Mouse (Mus musculus) 416B (cell line): ENCODE measurements around the gene Ak8.

Experiments used
- DNase-seq: peaks from one replicate; pipeline ENCODE4 v3.0.0; 2011; ENCODE audit warnings: low read depth

The Ak8 gene

DNA sequence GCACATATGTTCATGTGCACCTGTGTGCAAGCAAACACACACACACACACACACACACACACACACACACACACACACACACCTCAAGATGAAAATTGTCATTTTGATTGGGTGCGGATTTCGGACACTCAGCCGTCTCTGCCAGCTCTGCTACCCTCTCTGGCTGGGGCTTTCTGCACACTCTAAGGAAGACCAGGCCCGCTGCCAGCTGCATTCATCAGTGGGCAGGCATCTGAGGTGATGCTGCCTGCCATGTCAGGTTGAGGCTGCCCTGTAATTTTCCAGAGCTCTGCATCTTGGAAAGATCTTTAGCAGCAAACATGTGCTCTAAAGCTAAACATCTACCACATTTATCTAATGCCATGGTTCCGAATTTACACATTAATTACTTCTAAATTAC, 37.1 kb downstream of the Ak8 start:
- no peak for DNase-seq

DNA sequence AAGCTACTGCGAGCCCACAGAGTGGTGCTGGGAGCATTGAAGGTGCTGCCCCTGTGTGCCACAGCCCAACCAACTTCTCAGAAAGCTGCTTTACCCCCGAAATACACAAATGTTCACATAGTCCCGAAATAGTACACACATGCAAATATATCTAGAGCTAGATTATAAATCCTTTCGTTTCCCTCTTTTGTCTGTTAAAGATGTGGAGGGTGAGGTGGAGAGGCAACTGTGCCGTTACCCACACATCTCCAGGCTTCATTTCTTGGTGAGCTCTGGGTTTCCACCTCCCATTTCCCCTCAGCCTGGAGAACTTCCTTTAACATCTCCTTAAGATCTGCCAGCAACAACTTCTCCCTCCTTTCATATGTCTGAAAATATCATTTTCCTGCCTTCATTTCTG, 40.2 kb downstream of the Ak8 start:
- DNase-seq, result no peak

DNA sequence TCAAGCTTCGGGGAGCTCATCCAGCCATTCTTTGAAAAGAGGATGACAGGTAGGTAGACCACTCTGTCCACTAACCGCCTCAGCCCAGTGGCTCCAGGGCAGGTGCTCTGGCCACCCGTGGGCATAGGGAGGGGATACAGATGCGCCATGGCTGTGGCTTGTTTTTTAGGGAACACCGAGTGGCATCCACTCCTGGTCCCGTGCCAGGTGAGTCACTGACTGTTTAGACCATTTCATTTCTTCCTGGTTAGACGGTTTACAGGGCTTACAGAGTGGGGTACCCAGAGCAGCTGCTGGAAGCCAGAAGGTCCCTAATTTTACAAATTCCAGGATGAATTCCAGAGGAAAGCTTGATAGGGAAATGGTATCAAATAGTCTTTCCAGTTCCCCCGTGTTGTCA, 42.7 kb downstream of the Ak8 start:
- no peak for DNase-seq

DNA sequence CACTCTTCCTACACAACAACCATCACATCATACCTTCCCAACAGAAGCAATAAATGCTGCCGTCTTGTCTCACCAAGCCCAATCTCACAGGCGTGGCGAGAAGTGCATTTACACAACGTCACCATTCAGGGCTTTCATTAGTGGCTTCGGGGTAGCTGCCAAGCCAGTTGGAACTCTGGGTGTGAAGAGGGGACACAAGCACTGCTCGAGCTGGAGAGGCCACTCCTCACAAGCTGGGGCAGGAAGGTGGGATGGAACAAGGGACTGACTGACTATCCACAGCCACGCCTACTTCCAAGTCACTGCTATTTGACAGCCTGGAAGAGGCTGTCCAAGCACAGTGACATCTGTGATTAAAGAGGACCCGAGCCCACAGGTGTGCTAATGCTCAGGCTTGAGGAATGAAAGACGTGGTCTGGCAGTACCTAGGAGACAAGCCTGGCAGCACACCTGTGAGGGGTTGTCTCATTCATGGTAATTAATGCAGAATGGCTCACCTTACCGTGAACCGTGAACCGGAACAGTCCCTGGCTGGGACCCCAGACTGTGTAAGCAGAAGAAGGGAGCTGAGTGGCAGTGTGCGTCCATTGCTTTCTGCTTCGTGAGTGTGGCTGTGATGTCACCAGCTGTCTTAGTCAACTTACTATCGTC, 46.8 kb downstream of the Ak8 start:
- no peak for DNase-seq

DNA sequence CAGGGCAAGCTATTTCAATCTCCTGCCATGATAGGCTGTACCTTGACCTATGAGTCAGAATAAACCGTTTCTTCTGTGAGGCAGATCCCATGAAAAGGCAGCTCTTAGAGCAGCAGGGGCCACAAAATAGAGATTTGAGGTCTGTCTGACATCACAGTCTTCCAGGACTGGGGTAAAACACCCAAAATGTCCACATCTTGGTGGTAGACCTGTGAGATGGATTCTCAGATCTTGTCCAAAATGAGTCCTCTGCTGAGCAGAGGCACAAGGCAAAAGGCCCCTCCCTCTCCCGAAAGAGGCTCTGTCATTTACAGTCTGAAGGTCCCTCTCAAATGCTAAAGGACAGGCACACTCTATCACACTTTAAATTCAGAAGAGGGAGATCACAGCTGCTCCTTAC, 47.7 kb downstream of the Ak8 start:
- DNase-seq, result no peak

DNA sequence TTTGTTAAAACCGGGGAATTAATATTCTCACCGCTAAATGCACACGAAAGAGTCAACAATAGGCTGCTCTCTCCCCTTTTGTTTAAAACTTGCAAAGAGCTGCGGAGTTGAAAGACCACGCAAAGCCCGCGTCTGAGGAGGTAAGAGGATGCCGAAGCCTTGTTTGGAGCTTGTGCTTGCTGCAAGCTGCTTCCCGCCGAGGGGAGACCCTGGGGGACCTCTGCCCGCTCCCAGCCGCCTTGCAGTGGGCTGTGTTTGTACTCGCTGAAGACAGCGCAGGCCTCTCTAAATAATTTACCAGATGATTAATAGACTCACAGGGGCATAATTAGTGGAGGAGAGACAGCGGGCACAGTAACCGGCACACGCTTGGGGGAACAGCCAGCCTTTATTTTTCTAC, 51.2 kb downstream of the Ak8 start:
- no peak for DNase-seq

DNA sequence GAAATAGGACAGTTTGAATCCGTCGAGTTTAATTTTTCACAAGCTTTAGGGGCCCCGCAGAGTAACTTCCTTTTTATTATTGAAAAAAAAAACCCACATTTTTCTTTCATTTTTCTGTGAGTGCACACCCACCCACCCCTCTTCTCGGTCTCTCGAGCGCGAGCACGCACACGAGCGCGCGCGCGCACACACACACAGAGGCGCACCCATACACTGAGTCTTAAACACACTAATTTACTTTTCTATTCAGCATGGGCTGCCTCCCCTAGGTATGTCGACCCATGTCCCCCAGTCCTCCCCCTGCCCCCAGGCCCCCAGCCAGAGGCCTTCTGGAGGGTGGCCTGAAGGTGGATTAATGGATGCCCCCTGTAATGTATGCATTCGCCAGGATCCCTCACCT, 51.7 kb downstream of the Ak8 start:
- no peak for DNase-seq

DNA sequence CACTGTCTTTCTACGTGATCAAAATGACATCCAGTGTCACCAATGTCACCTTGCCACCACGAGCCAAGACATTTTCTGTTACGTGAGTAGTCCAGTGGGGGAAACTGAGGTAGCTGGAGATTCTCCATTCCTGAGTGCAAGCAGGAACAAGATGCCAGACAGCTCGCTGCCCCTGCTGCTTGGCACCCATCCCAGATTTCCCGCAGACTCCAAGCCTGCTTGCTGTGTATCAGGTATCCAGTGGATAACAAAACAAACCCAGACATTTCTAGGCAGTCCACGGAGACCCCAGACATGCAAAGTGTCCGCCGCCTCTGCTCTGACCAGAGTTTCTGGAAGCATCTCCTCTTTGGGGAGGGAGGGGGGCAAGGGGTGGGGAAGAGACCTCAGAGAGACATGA, 52.4 kb downstream of the Ak8 start:
- DNase-seq, result no peak

DNA sequence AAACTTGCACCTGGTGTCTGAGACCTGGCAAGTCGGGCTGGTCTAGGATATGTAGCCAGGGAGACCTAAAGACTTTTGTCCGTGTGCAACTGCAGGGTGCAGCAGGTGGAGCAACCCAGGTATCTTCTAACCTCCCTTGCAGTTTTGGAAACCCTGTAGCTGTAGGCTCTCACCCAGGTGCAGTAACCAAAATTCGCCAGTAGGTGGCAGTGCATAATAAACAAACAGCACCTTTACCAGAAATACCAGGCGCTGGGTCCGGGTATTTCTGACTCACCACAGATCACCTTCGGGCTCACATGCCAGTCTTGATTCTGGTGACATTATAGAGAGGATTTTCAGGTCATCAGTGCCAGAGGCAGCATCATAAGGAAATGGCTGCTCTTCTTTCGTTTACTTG, 55.5 kb downstream of the Ak8 start:
- DNase-seq, result peak; percentile 84

DNA sequence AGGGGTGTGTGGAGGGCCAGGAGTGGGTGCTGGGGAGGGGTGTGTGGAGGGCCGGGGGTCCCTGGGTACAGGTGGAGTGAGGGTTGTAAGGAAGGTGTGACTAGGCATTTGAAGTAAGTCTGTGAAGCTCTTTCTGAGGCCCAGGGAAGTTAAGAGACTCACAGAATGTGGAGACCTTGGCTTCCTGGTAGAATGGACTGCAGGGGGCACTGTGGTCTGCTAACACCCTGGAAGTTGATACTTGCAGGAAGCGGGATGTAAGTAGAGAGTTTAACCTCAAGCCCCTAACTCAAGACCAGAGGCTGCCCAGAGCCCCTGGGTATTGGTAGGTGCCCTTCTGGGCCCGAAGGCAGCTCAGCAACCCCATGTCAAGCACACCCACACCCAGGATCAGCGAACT, 56.2 kb downstream of the Ak8 start:
- DNase-seq, result peak; percentile 81

DNA sequence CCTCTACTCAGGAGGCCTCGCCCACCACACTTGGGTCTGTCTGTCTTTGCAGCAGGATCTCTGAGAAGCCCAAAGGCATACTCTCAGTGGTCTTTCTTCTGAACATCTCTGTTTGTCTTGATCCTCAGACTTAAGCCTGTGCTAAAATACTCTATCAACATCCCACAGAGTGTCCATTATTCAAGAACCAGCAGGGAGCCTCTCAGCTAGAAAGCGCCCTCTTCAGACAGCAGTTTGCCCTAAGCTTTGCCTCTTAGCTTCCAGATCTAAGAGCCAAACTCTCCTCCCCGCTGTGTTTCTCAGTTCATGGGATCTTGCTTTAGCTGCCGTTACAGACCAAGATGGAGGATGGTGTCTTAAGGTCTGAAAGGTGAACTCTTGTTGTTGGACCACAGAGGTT, 59.5 kb downstream of the Ak8 start:
- no peak for DNase-seq

DNA sequence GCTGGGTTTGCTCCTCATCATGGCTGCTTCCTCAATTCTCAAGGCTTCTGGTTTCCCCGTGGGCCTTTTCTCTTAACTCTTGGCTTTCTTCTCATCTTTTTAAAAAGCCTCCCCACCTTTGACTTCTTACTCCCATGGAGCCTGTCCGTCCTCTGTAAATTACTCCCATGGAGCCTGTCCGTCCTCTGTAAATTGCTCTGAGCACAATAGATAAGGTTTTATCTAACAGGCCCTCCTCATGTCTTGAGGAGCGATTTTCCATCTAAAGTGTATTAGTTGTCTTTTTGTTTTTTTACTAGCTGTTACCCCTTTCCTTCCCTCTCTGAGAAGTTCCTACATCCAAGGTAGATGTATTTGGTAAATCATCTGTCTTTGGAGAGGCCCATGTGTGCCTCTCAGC, 66.6 kb downstream of the Ak8 start:
- no peak for DNase-seq

DNA sequence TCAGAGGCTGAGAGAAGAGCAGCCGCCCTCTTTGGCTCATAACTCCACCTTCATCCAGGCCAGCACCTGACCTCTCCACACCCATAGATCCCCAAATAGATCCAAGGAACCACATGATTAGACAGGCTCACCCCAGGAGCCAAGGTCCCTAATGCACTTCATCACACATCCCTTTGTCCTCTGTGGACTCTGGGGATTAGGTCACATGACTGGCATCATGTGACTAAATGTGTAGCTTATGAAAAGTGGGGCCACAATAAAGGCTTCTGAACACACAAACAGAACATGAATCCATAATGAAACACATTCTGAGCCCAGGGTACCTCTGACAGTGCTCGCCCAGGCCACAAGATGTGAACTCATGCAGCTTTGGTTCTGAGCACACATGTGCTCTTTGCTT, 67.1 kb downstream of the Ak8 start:
- no peak for DNase-seq

DNA sequence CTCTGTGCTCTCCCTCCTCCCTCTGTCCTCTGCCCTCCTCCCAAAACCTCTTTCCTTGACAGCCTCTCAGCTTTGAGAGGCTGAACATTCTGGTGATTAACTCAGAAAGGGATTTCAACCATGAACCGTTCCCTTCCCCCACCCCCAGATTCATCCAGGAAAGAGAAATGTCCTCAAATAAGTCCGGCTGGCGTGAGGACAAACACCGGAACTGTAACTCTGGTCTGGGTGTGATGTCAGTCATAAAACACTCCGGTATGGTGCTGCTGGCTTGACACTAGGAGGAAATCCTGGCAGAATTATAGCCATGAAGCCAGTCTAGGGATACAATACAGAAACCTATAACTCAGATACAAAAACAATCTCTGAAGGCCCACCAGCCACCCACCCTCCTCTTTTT, 70.7 kb downstream of the Ak8 start:
- no peak for DNase-seq

DNA sequence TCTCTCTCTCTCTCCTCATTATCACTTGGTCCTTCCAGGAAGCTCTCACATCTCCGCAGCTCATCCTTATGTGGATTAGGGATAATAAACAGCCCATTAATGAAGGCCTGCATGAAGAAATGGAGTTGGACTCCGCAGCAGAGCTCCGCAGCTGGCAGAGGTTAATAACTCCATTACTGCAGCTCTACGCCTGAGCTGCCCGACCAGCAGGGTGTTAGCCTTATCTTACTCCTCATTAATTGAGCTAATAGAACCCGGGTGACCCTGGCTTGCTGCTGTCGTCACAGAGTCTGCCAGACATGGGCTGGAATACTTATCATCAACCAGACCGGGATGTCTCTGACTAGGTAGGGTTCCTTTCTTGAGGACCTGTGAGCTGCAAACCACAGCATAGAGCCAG, 74.1 kb downstream of the Ak8 start:
- DNase-seq, result no peak

DNA sequence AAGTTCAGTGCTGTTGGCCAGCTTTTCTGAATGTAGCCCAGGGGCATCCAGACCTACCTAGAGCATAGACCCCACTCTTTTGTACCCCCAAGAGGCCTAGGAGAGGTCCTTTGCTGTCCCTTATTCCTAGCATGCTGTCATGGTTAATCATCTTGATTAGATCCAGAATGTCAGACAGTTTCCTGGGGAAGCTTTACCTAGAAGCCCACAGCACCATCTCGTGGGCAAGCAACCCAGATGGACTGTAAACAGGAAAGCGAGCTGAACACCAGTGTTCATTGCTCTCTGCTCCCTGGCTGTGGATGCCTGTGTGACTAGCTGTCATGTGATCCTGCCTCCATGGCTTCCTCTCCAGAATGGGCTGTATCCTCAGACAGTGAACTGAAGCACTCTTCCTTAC, 76.8 kb downstream of the Ak8 start:
- DNase-seq, result peak; percentile 25

DNA sequence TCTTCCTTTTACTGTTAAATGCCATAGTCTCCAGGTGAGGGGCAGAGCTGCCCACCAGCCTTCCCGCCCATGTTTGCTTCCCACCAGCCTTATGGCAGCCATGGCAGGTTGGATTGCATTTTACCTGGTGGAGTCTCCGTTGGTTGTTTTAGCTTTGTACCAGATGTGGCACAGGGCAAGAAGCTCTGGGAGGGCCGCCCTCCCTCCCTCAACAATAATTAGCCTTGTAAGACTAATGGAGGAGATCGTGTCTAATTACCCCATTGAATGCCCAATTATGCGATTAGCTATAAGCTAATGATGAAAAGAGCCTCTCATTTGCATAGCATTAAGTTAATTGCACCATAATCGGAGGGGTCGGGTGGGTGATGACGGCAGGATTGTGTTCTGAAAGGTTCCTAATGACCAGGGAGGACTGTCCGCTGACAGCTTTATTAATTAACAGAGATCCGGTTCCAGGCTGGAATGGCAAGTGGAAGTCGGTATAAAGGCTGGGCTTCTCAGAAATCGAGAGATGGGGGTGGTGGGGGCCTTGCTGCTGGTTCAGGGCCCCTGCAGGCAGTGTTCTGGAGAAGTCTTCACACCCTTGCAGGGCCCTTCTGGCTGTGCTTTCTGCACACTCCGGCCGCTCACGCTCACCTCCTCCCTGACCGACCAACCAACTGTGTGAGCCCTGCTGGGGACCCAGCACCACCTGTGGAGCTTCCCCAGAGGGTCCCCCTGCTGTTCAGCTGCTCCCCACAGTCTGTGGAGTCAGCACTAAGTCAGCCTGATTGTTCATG, 80.2 kb downstream of the Ak8 start:
- DNase-seq, result no peak

DNA sequence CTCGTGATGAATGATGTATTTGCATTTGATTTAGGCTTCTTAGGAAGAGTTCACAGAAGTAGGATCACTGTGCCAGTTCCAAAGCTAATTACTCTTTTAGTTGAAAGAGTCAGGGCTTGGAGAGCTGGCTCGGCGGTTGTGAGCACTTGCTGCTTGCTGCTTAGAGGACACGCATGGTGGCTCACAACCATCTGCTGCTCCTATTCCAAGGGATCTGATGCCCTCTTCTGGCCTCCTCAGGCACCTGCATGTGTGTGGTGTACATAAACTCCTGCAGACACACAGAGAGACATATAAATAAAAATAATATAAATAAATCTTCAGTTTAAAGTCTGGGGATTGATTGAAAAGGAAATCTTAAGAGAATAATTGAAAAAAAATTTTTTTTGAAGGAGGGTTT, 81.3 kb downstream of the Ak8 start:
- DNase-seq, result no peak

DNA sequence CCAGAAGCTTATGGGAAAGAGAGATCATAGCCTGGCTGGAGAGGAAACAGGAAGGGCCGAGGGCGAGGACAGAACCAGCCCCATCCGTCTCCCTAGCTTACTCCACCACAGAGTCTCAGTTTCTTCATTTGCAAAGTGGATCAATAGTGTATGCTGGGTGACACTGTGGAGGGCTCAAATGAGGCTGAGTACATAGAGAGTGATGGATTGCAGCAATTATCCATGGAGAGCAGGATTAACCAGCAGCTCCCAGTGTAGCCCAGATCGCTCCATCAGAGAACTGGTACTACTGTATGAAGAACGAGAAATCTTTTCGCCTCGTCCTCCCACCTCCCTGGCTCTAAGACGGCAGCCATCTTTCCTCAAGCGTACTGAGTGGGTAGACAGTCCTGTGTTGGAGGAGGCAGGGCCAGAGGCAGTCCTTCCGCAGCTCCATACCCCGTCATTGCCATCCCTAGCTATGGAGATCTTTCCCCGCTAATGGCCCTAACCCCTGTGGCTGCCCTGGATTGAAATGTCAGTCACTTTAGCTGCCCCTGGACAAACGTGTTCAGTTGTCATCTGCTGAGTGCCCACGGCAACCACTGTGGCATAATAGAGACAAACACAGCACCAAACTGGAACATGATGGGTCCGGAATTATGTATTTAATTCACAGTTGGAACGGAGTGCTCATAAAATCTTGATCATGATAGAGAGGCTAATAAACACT, 86.5 kb downstream of the Ak8 start:
- DNase-seq, result no peak

DNA sequence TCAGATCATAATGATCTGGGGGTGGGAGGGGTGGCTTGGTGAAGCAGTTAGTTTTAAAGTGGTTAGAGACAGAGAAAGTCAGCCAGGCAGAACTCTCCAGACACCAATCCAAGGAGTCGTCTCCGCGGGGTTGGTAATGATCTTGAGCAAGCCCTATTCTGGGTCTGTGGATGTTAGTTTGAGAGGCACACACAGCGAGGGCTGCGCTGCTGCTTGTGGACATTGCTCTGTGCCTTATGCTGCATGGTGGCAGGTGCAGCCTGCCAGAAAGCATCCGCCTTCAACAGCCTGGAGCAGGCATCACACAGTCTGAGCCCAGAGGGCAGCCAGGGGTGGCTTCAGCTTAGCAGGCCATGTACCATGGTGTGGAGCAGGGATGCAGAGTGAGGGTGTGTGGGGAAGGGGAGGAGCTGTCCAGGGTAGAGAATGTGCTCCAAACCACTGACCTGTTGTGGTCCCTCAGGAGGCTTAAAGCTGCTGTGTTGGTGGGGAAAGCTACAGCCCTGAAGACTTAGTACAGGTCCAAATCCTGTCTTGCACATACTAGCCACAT, 87.2 kb downstream of the Ak8 start:
- DNase-seq, result no peak

DNA sequence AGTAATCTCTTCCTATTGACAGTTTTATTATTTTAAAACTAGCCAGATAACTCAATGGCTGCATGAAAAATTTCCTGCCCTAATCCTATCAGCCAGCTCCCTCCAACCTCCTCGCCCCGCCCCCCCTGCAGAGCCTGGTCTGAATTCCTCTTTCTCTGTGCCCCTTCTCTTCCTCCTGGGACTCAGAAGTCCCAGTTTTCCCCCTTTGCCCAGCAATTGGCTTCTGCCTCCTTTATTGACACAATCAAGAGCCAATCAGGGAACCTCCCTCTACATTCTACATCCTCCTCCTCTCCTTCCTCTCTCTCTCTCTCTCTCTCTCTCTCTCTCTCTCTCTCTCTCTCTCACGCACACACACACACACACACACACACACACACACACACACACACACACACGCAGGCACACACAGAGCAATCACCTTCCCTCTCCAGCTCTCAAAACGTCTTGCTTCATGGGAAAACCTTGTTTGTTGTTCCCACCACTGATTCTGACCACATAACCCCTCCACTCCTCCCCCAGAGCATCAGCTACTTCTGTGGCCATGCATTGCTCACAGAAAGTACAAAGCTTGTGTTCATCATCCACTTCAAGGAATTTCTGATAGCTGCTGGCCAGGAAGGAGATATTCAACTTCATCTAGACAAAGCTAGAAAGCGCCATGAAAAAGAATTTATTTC, 93.1 kb downstream of the Ak8 start:
- DNase-seq, result peak; percentile 75

DNA sequence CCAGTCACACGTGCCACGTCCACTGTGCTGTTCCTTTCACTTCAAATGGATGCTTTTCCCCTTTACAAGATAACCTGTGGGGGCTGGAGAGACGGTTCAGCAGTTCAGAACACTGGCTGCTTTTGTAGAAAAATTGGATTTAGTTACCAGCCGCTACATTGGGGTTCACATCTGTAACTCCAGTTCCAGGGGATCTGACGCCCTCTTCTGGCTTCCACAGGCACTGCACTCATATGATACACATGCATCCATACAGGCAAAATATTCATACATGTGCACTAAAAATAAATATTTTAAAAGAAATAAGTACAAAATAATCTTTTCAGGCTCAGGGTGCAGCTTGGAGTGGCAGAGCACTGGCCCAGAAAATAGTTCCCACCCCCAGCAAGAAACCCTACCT, 94.7 kb downstream of the Ak8 start:
- DNase-seq, result no peak

DNA sequence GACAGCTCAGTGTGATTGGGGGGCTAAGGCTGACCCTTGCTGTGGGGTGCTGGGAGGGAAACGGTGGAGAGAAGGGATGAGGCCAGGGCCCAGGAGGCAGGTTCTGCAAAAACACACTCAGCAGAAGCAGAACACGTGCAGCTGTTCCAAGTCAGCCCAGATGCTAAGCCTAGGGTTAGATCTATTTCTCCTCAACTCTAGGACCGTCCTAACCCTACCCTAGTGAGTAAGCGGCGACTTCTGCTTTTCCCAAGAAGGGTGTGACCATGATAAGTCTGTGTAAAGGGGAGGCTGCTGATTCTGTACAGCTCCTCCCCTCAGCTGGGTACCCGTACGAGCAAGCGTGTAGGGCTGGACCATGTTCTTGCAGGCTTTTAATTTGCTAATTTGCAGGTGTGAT, 96.3 kb downstream of the Ak8 start:
- DNase-seq, result peak; percentile 71
